Mouse (Mus musculus) right cerebral cortex, adult 2 months (tissue): ENCODE results near the gene Bmp2k.
A peak's percentile ranks its signal among the peaks of the same experiment; 100 is the strongest.

Source experiments
- DNase-seq, 2 experiments: peaks; one replicate each; pipeline ENCODE4 v3.0.0; 2021 to 2022; ENCODE audit warnings: low spot score in 2 of 2

Bmp2k gene

DNA sequence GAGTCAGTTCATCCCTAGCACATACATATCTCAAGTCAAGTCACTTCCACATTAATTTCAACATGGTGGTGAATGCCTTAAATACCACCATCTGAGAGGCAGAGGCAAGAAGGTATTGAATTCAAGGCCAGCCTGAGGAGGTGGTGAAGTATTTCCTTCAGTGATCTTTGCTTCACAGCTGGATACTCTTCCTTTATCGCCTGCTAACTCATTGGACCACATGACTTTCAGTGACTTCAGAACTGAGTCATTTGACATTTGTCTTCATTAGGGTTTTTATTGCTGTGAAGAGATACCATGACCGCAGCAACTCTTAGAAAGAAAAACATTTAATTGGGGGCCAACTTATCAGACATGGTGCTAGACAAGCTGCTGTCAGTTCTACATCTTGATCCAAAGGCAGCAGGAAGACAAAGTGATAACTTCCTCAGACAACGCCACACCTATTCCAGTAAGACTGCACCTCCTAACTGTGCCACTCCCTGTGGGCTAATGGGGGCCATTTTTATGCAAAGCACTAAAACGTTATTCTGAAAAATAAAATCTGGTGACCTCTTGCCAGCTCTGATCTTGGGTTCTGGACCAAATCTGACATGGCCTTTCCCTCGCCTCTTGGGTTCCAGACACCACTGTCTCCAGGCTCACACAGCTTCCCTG is 24.9 kb upstream of the Bmp2k start:
- DNase-seq: no peak

DNA sequence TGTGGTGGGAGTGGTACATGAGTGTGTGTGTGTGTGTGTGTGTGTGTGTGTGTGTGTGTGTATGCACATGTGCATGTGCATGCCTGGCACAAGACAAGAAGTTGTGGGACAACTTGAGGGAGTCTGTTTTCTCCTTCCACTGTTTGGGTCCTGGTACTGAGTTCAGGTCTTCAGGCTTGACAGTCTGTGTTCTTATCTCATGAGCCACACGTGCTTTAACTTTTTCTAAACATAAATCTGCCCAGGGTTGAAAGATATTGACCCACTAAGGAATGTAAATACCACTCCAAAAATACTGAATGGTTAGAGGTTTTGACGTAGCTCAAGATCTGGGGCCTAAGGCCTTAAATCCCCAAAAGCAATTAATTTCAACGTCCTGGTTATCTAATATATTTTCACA is 23.8 kb upstream of the Bmp2k start:
- DNase-seq: no peak

DNA sequence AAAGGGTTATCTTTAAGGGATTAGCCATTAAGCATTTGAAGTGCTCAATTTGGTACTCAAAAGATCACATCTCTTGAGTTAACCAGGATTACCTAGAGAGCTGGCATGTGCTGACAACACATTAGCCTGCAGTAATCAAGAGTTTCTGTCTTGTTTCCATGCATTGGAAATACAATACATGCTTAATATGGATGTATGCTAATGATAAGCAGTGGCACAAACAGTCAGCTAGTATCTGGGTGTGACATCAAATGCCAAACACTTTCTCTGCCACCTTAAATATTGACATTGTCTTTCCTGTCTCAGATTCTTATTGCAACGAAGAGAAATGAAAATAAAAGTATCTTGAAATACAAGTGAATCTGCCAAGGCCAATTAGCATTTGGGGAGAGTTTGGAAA is 22.8 kb upstream of the Bmp2k start:
- no peak for DNase-seq

DNA sequence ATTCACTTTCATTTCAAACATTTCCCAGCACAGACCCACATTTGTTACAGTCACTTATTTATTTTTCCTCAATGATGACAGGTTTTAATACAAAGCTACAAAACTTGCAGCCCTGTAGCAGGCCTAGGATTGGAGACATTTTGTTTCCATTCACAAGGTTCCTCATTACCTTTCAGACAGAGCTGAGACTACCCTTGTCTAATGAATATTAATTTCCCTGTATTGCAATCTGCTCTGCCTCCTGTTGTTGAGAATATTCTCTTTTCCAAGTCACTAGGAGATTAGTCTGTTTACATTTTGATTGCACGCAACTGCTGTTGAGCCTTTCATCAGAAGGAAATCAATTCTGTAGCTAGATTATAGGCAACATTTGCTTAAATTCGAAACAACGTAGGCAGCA is 22.4 kb upstream of the Bmp2k start:
- DNase-seq: no peak

DNA sequence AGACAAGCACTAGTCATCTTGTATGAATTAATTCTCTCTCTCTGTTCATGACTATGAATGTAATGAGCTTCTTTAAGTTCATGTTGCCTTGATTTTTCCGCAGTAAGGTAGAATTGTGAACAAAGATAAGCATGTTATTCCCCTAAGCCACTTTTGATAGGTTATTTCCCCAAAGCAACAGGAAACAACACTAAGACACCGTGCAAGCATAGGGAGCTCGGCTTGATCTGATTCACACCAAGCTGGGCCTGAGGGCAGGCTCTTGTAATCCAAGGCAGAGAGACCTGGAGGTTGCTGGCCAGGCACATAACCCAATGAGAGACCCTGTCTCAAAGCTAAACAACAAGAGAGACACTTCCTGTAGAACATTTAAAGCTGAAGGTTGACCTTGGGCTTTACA is 21.3 kb upstream of the Bmp2k start:
- DNase-seq: no peak

DNA sequence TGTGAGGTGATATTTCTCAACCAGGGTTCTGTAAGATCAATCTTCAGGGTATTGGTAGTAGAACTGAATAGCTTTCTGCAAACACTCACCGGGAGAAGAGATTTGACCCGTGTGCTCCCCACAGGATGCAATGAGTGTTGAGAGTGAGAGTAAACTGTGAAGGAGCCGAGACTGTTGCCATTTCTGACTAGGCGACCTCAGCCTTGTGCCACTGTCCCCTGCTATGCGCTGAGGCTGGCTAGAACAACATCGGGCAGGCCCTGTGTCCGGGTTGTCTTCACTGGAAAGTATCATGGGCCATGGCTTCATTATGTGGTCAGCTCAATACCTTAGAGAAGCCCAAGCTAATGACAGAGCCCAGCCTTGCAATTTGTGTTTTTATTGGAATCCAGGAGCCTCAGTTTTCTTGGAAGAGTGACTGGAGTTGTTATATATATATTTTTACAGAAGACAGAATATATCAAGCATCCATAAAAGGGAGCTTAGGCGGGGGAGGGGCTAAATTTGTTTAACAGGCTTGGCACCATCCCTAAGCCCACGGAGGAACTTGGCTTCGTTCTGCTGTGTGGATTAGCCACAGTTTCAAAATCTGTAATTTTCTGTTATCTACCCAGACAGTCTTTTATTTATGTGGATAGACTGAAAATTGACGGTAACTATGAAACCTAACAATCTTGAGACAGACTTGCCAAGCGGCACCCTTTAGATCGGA is 18.0 kb upstream of the Bmp2k start:
- DNase-seq: peak; percentile 23 to 27

DNA sequence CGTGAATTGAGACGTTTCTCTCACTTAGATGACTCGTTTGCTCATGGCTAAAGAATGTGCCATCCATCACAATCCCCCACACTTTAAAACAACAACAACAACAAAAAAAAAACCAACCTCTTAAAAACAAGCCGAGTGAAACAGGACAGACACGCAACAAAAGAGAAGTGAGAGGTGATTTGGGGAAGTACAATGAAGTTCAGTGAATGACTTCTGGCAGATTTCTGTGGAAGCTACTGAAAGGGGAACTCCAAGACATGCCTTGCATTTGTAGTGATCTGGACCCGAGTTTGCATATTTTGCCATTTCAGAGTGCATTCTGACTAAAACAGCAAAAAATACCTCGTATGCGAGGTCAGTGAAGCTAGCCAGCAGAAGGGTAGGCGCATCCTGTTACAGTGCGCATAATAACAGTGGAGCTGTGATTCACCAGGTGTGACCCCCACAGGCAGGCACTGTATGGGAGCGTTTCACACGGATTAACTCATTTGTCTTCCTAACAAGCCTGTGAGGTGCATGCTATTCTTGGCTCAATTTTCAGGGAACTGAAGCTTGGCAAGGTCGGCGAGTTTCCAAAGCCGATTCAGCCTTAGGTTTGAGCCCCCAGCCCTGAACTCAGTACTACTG is 17.4 kb upstream of the Bmp2k start:
- DNase-seq: no peak

DNA sequence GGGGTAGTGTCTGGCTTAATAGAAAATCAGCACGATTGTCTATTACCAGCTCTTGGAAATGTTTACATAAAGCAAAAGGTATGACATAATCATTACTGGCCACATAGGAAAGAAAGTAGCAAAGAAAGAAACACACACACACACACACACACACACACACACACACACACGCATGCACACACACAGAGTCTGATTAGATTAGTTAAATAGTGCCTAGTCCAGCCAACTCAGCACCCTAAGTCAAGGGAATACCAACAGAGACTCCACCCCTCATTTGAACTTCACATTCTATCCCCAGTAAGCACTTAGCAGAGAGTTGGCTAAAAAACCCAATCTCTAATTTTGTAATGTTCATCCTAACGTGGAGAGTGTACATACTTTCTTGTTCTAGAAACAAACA is 15.5 kb upstream of the Bmp2k start:
- DNase-seq: no peak

DNA sequence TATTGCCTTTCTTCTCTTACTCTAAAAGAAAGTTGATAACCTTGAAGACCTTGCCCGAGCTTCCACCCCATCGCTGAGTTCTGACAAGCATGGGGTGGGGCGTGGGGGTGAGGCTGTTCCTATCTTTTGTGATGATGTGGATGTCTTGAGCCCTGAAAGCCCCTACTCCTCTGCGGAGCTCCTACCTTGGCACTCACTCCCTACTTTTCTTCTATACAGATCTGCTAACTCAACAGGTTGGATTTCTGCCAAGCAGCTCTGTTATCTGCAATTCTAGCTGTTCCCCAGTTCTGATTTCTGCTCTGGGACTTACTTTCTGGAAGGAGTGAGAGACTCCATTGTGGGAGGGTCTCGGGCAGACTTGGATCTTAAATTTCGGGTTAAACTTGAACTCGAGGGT is 14.3 kb upstream of the Bmp2k start:
- DNase-seq: no peak

DNA sequence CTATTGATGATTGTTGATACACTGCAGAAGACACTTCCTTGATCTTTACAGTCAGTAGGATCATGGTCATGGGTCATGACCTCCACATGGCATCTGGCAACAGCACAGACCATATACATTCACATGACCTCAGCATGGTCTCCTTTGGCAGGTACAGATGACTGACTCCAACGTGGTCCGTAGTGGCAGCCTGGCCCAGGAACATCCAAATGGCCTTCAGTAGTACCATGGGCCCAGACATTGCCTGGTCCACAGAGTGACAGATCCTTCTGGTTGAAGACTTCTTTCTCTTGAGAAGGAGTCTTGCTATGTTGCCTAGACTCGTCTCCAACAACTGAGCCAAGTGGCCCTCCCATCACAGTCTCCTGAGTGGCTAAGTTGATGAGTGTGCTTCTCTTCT is 10.6 kb upstream of the Bmp2k start:
- DNase-seq: no peak

DNA sequence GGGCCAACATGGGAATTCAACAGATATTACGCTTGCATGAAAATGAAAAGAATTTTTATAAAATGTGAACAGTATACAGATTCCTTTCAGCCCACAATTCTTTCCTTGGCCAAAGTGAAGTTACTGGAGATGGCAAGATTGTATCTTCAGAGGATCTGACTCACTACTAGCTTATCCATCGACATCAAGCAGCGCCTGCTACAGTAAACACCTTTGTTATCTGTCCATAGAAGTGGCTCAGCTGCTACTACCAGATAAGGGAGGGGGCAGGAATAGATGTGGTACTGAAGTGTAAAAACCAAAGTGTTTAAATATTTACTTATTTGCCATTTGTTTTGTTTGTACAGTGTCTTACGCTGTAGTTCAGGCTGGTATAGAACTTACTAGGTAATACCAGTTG is 8.6 kb upstream of the Bmp2k start:
- no peak for DNase-seq

DNA sequence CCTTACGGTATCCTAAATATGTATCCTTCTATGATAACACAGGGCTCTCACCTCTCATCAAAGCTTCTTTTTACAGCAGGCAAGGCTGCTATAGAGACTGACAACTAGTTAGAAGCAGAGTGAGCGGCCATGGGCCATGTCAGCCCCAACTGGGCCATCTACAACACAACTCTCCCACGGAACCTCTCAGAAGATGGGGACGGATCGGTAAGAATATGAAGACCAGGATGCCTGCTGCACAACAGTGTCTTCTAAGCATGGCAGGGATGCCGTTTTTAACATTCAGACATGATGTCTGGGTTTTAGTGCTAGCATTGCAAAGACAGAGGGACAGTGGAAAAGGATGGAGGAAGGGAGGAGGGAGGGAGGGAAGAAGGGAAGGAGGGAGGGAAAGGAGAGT is 6.3 kb upstream of the Bmp2k start:
- no peak for DNase-seq

DNA sequence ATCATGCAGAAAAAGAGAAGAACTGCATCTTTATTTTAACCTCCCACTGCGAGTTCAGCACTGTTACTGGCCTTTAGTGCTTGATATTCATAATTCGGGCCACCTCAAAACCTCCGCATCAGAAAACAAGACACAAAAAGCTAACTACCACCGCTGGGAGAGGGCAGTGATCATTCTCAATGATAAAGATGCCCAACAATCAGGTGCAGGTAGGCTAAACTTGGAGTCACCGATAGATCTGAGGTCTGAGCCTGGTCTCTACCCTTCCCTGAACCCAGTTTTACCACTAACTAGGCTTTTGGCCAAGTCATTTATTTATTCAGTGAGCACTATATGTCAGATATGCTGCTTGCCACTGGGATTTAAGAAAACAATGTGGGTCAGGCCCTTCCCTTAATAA is 4.8 kb upstream of the Bmp2k start:
- no peak for DNase-seq

DNA sequence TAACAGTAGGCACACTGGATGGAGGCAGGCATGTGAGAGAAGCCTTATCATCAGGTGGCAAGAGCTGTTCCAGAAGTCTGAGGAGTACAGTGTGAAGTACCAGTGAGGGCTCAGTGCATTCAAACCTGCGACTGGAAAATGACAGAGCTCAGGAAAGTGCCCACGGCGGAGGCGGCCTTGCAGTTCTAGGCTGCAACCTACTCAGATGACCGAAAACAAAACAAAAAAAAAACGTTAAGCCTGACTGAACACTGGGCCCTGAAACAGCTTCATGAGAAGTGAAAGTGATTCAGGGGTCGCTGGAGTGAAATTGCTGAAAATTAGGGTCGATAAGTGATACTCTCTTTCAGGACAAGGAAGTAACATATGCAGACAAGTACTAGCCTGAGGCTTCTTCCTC is 4.4 kb upstream of the Bmp2k start:
- no peak for DNase-seq

DNA sequence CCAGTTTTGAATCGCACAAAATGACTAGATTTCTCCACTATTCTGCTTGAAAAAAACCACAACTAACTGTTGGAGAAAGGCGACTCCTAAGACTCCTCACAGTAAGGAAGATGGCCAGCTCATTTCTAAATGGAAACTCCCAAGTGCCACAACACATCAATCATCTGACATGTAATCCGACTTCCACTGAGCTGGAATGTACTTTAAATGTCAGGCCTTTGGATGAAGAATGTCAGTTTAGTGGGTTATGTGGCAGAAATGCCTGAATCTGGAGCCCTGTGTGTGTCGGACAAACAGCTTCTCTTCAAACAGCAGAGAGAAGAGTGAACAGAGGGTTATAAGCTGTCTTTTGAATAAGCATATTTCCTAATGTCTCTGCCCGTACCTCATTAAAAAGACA is 1.7 kb upstream of the Bmp2k start:
- no peak for DNase-seq

DNA sequence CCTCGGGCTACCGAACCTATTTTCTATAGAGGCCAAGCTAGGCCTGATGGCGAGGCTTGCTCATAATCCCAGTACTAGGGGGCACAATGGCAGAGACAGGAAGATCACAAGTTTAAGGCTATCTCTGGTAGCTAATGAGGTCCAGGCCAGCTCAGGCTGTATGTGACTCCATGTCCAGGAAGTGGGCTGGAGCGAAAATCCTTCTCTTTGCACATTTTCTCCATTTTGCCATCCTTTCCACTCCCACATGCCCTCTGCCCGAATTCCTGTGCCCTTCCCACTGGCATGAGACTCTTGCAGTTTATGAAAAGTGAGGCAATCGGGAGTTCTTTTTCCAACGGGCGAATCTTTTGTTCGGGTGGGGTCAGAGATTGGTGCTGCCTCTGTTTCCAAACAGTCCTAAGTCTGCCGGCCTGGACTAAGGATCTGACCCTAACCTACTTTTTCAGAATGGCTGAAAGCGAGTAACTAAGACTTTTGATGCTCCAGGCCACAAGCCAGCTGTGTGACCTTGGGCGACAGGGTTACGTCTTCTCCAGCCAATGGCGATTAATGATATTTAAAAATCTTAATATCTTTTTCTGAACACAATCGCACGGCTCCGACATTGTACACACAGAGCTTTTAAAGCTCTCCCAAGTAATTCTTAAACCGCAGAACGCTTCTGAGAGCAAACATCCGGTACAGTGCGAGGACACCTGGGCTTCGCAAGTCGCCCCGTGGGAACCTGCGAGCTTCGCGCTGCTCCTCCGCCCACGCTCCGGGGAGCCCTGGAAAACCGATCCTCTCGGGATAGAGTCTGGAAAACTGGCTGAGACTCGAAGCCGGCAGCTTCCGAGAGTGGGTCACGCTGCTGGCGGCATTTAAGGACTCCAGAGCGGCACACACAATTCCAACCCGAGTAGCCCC is 834 bp upstream of the Bmp2k start:
- DNase-seq: no peak

DNA sequence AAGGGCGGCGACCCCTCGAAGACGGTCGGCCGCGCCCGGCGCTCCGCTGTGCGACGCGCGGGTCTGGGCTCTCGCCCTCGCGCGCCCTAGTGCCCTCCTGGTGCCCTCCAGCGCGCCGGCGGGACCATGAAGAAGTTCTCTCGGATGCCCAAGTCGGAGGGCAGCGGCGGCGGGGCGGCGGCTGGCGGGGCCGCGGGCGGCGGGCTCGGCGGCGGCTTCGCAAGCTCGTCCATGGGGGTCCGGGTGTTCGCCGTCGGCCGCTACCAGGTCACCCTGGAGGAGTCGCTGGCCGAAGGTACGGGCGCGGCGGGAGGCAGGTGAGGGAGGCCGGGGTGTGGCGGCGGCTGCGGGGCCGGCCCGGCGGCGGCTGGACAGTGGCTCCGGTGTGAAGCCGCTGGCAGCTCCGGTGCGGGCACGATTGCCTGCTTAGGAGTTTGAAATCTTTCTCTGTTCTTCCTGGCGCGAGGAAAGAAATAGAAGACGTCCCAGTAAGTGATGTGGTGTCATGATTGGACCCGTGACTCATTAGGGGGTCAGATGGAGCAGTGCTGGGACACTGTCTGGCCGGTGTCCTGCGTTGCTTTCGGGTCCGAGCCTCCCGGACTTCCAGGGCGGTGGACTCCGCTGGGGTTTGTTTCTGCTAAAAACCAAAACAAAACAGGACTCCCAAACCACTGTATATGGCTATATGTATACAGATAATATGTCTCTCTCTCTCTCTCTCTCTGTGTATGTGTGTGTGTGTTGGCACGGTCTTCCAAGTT is 495 bp downstream of the Bmp2k start:
- peak in 1 of 2 experiments; percentile 28 for DNase-seq

DNA sequence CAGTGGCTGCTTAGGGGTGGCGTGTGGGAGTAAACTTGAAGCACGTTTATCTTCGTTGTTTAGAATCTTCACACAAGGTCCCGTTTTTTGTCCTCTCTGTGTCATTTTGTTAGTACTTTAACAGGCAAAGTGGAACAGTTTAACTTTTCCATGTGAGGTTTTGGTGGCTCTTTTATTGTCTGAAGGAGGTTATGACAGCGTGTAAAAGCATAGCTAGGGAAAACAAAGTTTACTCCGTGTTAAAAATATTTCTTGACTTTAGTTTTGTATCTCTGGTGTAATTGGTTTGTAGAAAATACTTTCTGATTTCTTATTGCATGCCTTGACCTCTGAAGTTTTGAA is 1.0 kb downstream of the Bmp2k start:
- no peak for DNase-seq

DNA sequence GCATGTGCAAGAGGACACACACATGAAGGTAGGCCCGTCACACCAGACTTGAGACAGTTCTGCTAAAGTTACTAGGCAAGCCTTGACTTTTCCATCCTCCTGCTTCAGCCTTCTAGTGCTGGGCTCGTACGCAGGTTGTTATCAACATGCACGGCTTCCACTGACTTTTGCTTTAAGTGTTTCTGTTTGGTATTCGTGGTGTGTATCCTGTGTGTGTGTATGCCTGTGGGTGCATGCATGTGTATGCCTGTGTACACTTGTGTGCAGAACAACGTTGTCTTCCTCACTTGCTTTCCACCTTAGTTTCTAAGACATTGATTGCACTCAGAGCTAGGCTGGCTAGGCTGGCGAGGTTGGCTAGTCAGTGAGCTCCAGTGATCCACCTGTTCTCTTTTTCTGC is 2.1 kb downstream of the Bmp2k start:
- DNase-seq: no peak

DNA sequence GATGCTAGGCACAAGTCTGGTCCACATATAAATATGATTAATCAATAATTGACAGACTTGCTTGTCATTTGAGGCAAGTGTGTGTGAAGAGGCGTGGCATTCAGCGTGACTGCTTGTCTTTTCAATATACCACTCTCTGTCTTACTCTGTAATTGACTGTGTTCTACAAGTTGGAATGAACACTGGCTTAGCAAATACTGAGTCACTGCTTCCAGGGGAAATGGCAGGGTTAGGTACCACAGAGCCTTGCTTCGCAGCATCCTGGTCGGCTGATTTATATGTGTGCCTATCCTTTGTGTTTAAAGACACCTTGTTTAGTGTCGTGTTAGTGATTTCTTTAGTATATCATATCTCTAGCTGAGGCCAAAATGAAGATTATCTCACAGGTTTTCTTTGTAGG is 3.0 kb downstream of the Bmp2k start:
- no peak for DNase-seq

DNA sequence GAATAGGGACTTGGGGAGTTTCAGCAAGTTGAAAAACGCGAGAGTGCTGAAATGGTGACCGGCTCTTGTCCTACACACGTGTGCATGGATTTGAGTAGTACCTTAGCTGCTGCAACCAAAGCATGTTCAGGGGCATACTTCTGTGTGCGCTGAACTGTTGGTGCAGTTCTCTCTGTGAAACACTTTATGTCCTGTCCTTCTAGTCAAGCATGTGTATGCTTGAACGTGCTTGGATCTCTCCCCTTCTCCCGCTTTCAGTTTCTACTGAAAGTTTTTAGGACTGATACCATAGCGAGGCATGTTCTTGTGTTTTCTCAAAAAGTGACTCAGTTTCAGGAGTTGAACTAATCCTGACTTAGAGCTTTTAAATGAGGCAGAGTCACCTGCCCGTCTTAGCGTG is 3.7 kb downstream of the Bmp2k start:
- DNase-seq: no peak

DNA sequence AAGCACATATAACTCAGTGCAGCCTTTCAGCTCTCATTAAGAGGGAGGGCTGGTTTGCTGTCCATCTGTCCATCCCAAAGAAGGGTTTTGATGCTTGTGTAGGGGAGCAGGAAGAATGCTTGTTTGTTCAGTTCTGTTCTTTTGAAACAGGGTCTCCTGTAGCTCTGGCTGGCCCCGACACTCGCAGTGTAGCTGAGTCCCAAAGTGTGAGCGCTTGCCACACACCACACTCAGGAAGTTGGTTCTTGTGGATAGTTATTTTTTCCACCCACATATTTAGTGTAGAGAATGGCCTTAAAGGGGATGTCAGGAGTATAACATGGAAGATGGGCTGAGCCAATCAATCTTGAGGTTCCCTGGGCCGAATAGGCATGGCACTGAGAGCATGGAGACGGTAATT is 4.1 kb downstream of the Bmp2k start:
- no peak for DNase-seq
